Mouse (Mus musculus): ENCODE measurements around the gene Pan2. TPM values are rescaled to one million over a fixed set of nuclear protein-coding genes. Genes with fewer than 3 reads are reported as not detected.
"Not testable (repeated sequence)": the region's sequence is repeated elsewhere in the genome, so short reads cannot be mapped to it uniquely, and the experiment has no call there.

Pan2 gene
- total RNA-seq, 2 experiments from 2014 or later: 17.7 to 19.6 TPM

- DNase-seq: peak; percentile 68 to 78
Observed at GRCm38 (mm10) chr10:128283604-128284579, 19.2 kb upstream of the Pan2 start.

GRCm38 (mm10) chr10:128290594-128290993 lies 12.5 kb upstream of the Pan2 start:
- DNase-seq: not testable (repeated sequence)

- no peak for DNase-seq
Observed at GRCm38 (mm10) chr10:128296370-128297090, 6.6 kb upstream of the Pan2 start.

GRCm38 (mm10) chr10:128297221-128297620 lies 5.9 kb upstream of the Pan2 start:
- peak; percentile 55 to 70 for DNase-seq

GRCm38 (mm10) chr10:128297622-128298021 lies 5.5 kb upstream of the Pan2 start:
- peak; percentile 32 to 52 for DNase-seq

- DNase-seq: no peak
Observed at GRCm38 (mm10) chr10:128298243-128298642, 4.9 kb upstream of the Pan2 start.

- no peak for DNase-seq
Observed at GRCm38 (mm10) chr10:128298702-128299171, 4.4 kb upstream of the Pan2 start, which contains the start of gene Il23a. Gene Il23a, minus strand, starts transcription at chr10:128298752.

GRCm38 (mm10) chr10:128302357-128302756 lies 778 bp upstream of the Pan2 start:
- no peak for DNase-seq

GRCm38 (mm10) chr10:128302785-128303125 lies 380 bp upstream of the Pan2 start:
- DNase-seq: no peak

- DNase-seq: no peak
Observed at GRCm38 (mm10) chr10:128309654-128310053, 6.5 kb downstream of the Pan2 start.

- peak; percentile 71 to 83 for DNase-seq
Observed at GRCm38 (mm10) chr10:128310177-128310576, 7.0 kb downstream of the Pan2 start.

GRCm38 (mm10) chr10:128310902-128311301 lies 7.8 kb downstream of the Pan2 start:
- no peak for DNase-seq

GRCm38 (mm10) chr10:128315578-128315977 lies 12.4 kb downstream of the Pan2 start:
- no peak for DNase-seq

GRCm38 (mm10) chr10:128321641-128322040 lies 18.5 kb downstream of the Pan2 start:
- DNase-seq: no peak

- DNase-seq: peak; percentile 81 to 89
Observed at GRCm38 (mm10) chr10:128322141-128323108, 19.3 kb downstream of the Pan2 start, which contains the start of gene Cnpy2. Gene Cnpy2, plus strand, starts transcription at chr10:128322459.

- no peak for DNase-seq
Observed at GRCm38 (mm10) chr10:128323516-128323915, 20.4 kb downstream of the Pan2 start.

GRCm38 (mm10) chr10:128326825-128327224 lies 23.7 kb downstream of the Pan2 start:
- DNase-seq: no peak

GRCm38 (mm10) chr10:128327610-128328009 lies 24.5 kb downstream of the Pan2 start:
- DNase-seq: no peak

- DNase-seq: not testable (repeated sequence)
Observed at GRCm38 (mm10) chr10:128332358-128333249, 29.5 kb downstream of the Pan2 start.

GRCm38 (mm10) chr10:128335582-128335981 lies 32.4 kb downstream of the Pan2 start:
- peak; percentile 81 to 88 for DNase-seq

Measured in adrenal gland, postnatal 36 days (tissue).